Mouse (Mus musculus): ENCODE measurements around the gene Cdipt. TPM values are rescaled to one million over a fixed set of nuclear protein-coding genes. Genes with fewer than 3 reads are reported as not detected.

Cdipt gene
- polyA plus RNA-seq, 2 experiments: 84.8 to 123 TPM

- peaks cover 26% of the 10 kb centered on the region for H3K4me1 ChIP-seq (ENCODE audit: control insufficient read depth, insufficient read depth, low read length)
- H3K4me3 ChIP-seq (replicated peaks; ENCODE audit: low read length): peak overlapping the region; percentile 96
- ATAC-seq (ENCODE audit: low FRiP score, low read depth): no peak
- 65% methylated on average over 7 of the region's 8 CpGs for WGBS
- peak overlapping the region; percentile 68 for H3K4me2 ChIP-seq (replicated peaks; ENCODE audit: low read depth, low read length, severe bottlenecking)
- H3K9me3 ChIP-seq (ENCODE audit: control insufficient read depth, low read length): no peaks in the 10 kb centered on the region
- H3K36me3 ChIP-seq (ENCODE audit: control insufficient read depth, insufficient read depth, low read length): peaks cover 66% of the 10 kb centered on the region
- peak overlapping the region; percentile 88 for H3K27ac ChIP-seq (replicated peaks; ENCODE audit: low read depth, low read length)
- no peaks in the 10 kb centered on the region for H3K27me3 ChIP-seq (ENCODE audit: control insufficient read depth, insufficient read depth, low read length)
- no peak for TF ChIP-seq POLR2A (IDR thresholded peaks at IDR 0.05; ENCODE audit: borderline replicate concordance, extremely low read depth, insufficient read depth, insufficient read length)
- H3K9ac ChIP-seq (ENCODE audit: low read depth, low read length, severe bottlenecking): peak overlapping the region; percentile 53
- no peak for DNase-seq (ENCODE audit: low spot score)
Observed at GRCm38 (mm10) chr7:127027885-127028284, 52.2 kb downstream of the Cdipt start.

Other genes starting within 250 kb of the Cdipt start
- 134 and 151 TPM in 2 replicates for gene Mapk3, start 216.3 kb upstream of the Cdipt start, polyA plus RNA-seq (2012; rRNA removed)
- 51.0 and 52.4 TPM in 2 replicates for gene Mapk3, start 216.3 kb upstream of the Cdipt start, polyA plus RNA-seq (2014; fragmentation: Nextera tagmentation; extraction: Ambion mirVana)
- 13.6 and 15.0 TPM in 2 replicates for gene Gdpd3, start 209.6 kb upstream of the Cdipt start, polyA plus RNA-seq (2012; rRNA removed)
- 3.2 and 4.3 TPM in 2 replicates for gene Gdpd3, start 209.6 kb upstream of the Cdipt start, polyA plus RNA-seq (2014; fragmentation: Nextera tagmentation; extraction: Ambion mirVana)
- gene Ypel3, start 199.0 kb upstream of the Cdipt start, polyA plus RNA-seq (2012; rRNA removed): 144 and 202 TPM in 2 replicates
- gene Ypel3, start 199.0 kb upstream of the Cdipt start, polyA plus RNA-seq (2014; fragmentation: Nextera tagmentation; extraction: Ambion mirVana): 131 and 151 TPM in 2 replicates
- 2.0 and 2.7 TPM in 2 replicates for gene Tbx6, start 194.4 kb upstream of the Cdipt start, polyA plus RNA-seq (2012; rRNA removed)
- 0.29 and 0.41 TPM in 2 replicates for gene Tbx6, start 194.4 kb upstream of the Cdipt start, polyA plus RNA-seq (2014; fragmentation: Nextera tagmentation; extraction: Ambion mirVana)
- 238 and 252 TPM in 2 replicates for gene Ppp4c, start 183.4 kb upstream of the Cdipt start, polyA plus RNA-seq (2012; rRNA removed)
- gene Ppp4c, start 183.4 kb upstream of the Cdipt start, polyA plus RNA-seq (2014; fragmentation: Nextera tagmentation; extraction: Ambion mirVana): 268 and 269 TPM in 2 replicates
- gene Fam57b, start 178.2 kb upstream of the Cdipt start, polyA plus RNA-seq (2012; rRNA removed): 1.6 and 2.0 TPM in 2 replicates
- 0.21 and 0.44 TPM in 2 replicates for gene Fam57b, start 178.2 kb upstream of the Cdipt start, polyA plus RNA-seq (2014; fragmentation: Nextera tagmentation; extraction: Ambion mirVana)
- not detected in 2 replicates for gene 4930451I11Rik, start 144.3 kb upstream of the Cdipt start, polyA plus RNA-seq (2012; rRNA removed)
- not detected in 2 replicates for gene 4930451I11Rik, start 144.3 kb upstream of the Cdipt start, polyA plus RNA-seq (2014; fragmentation: Nextera tagmentation; extraction: Ambion mirVana)
- 1.3 and 2.8 TPM in 2 replicates for gene Doc2a, start 128.5 kb upstream of the Cdipt start, polyA plus RNA-seq (2012; rRNA removed)
- 0.76 and 0.92 TPM in 2 replicates for gene Doc2a, start 128.5 kb upstream of the Cdipt start, polyA plus RNA-seq (2014; fragmentation: Nextera tagmentation; extraction: Ambion mirVana)
- gene Hirip3, start 113.9 kb upstream of the Cdipt start, polyA plus RNA-seq (2012; rRNA removed): 55.1 and 120 TPM in 2 replicates
- 15.2 and 16.1 TPM in 2 replicates for gene Hirip3, start 113.9 kb upstream of the Cdipt start, polyA plus RNA-seq (2014; fragmentation: Nextera tagmentation; extraction: Ambion mirVana)
- 84.3 and 89.8 TPM in 2 replicates for gene Ino80e, start 113.5 kb upstream of the Cdipt start, polyA plus RNA-seq (2012; rRNA removed)
- 86.7 TPM in 2 replicates for gene Ino80e, start 113.5 kb upstream of the Cdipt start, polyA plus RNA-seq (2014; fragmentation: Nextera tagmentation; extraction: Ambion mirVana)
- gene Taok2, start 91.2 kb upstream of the Cdipt start, polyA plus RNA-seq (2012; rRNA removed): 106 and 121 TPM in 2 replicates
- gene Taok2, start 91.2 kb upstream of the Cdipt start, polyA plus RNA-seq (2014; fragmentation: Nextera tagmentation; extraction: Ambion mirVana): 28.5 and 37.1 TPM in 2 replicates
- gene Tmem219, start 53.0 kb upstream of the Cdipt start, polyA plus RNA-seq (2012; rRNA removed): 33.2 and 41.6 TPM in 2 replicates
- 31.0 and 33.8 TPM in 2 replicates for gene Tmem219, start 53.0 kb upstream of the Cdipt start, polyA plus RNA-seq (2014; fragmentation: Nextera tagmentation; extraction: Ambion mirVana)
- 21.4 and 24.4 TPM in 2 replicates for gene Kctd13, start 47.0 kb upstream of the Cdipt start, polyA plus RNA-seq (2012; rRNA removed)
- 14.2 and 16.6 TPM in 2 replicates for gene Kctd13, start 47.0 kb upstream of the Cdipt start, polyA plus RNA-seq (2014; fragmentation: Nextera tagmentation; extraction: Ambion mirVana)
- gene Asphd1, start 26.3 kb upstream of the Cdipt start, polyA plus RNA-seq (2012; rRNA removed): 0.26 and 1.4 TPM in 2 replicates
- gene Asphd1, start 26.3 kb upstream of the Cdipt start, polyA plus RNA-seq (2014; fragmentation: Nextera tagmentation; extraction: Ambion mirVana): 0.12 and 0.15 TPM in 2 replicates
- 2.5 and 3.2 TPM in 2 replicates for gene Sez6l2, start 25.4 kb upstream of the Cdipt start, polyA plus RNA-seq (2012; rRNA removed)
- 0.90 and 1.6 TPM in 2 replicates for gene Sez6l2, start 25.4 kb upstream of the Cdipt start, polyA plus RNA-seq (2014; fragmentation: Nextera tagmentation; extraction: Ambion mirVana)
- 1.5 and 1.9 TPM in 2 replicates for gene Cdiptos, start 184 bp downstream of the Cdipt start, polyA plus RNA-seq (2012; rRNA removed)
- 0.83 and 1.2 TPM in 2 replicates for gene Cdiptos, start 184 bp downstream of the Cdipt start, polyA plus RNA-seq (2014; fragmentation: Nextera tagmentation; extraction: Ambion mirVana)
- 7.9 and 8.0 TPM in 2 replicates for gene Mvp, start 38.7 kb downstream of the Cdipt start, polyA plus RNA-seq (2012; rRNA removed)
- gene Mvp, start 38.7 kb downstream of the Cdipt start, polyA plus RNA-seq (2014; fragmentation: Nextera tagmentation; extraction: Ambion mirVana): 7.3 and 7.9 TPM in 2 replicates
- gene Pagr1b, start 40.6 kb downstream of the Cdipt start, polyA plus RNA-seq (2012; rRNA removed): 3.2 and 4.3 TPM in 2 replicates
- 0.61 TPM in 1 of 2 replicates, not detected in the other for gene Pagr1b, start 40.6 kb downstream of the Cdipt start, polyA plus RNA-seq (2014; fragmentation: Nextera tagmentation; extraction: Ambion mirVana)
- gene Pagr1a, start 41.4 kb downstream of the Cdipt start, polyA plus RNA-seq (2012; rRNA removed): 27.0 and 31.9 TPM in 2 replicates
- gene Pagr1a, start 41.4 kb downstream of the Cdipt start, polyA plus RNA-seq (2014; fragmentation: Nextera tagmentation; extraction: Ambion mirVana): 47.6 and 63.6 TPM in 2 replicates
- gene Gm42742, start 45.2 kb downstream of the Cdipt start, polyA plus RNA-seq (2012; rRNA removed): 111 and 143 TPM in 2 replicates
- 26.8 and 37.7 TPM in 2 replicates for gene Gm42742, start 45.2 kb downstream of the Cdipt start, polyA plus RNA-seq (2014; fragmentation: Nextera tagmentation; extraction: Ambion mirVana)
- 74.6 and 130 TPM in 2 replicates for gene Prrt2, start 45.3 kb downstream of the Cdipt start, polyA plus RNA-seq (2012; rRNA removed)
- gene Prrt2, start 45.3 kb downstream of the Cdipt start, polyA plus RNA-seq (2014; fragmentation: Nextera tagmentation; extraction: Ambion mirVana): 21.2 and 21.3 TPM in 2 replicates
- 298 and 365 TPM in 2 replicates for gene Maz, start 51.1 kb downstream of the Cdipt start, polyA plus RNA-seq (2012; rRNA removed)
- gene Maz, start 51.1 kb downstream of the Cdipt start, polyA plus RNA-seq (2014; fragmentation: Nextera tagmentation; extraction: Ambion mirVana): 66.7 and 81.4 TPM in 2 replicates
- gene Kif22, start 66.6 kb downstream of the Cdipt start, polyA plus RNA-seq (2012; rRNA removed): 57.4 and 68.4 TPM in 2 replicates
- 87.2 and 92.8 TPM in 2 replicates for gene Kif22, start 66.6 kb downstream of the Cdipt start, polyA plus RNA-seq (2014; fragmentation: Nextera tagmentation; extraction: Ambion mirVana)
- 0.45 TPM in 1 of 2 replicates, not detected in the other for gene Zg16, start 111.4 kb downstream of the Cdipt start, polyA plus RNA-seq (2012; rRNA removed)
- not detected in 2 replicates for gene Zg16, start 111.4 kb downstream of the Cdipt start, polyA plus RNA-seq (2014; fragmentation: Nextera tagmentation; extraction: Ambion mirVana)
- 5.6 and 7.1 TPM in 2 replicates for gene AI467606, start 115.4 kb downstream of the Cdipt start, polyA plus RNA-seq (2012; rRNA removed)
- 4.9 and 5.3 TPM in 2 replicates for gene AI467606, start 115.4 kb downstream of the Cdipt start, polyA plus RNA-seq (2014; fragmentation: Nextera tagmentation; extraction: Ambion mirVana)
- 6.0 and 6.5 TPM in 2 replicates for gene Qprt, start 146.3 kb downstream of the Cdipt start, polyA plus RNA-seq (2012; rRNA removed)
- gene Qprt, start 146.3 kb downstream of the Cdipt start, polyA plus RNA-seq (2014; fragmentation: Nextera tagmentation; extraction: Ambion mirVana): 3.9 and 4.3 TPM in 2 replicates
- 0.73 and 0.87 TPM in 2 replicates for gene Spn, start 161.9 kb downstream of the Cdipt start, polyA plus RNA-seq (2012; rRNA removed)
- 0.37 and 0.44 TPM in 2 replicates for gene Spn, start 161.9 kb downstream of the Cdipt start, polyA plus RNA-seq (2014; fragmentation: Nextera tagmentation; extraction: Ambion mirVana)
- 84.2 and 110 TPM in 2 replicates for gene Cd2bp2, start 220.1 kb downstream of the Cdipt start, polyA plus RNA-seq (2012; rRNA removed)
- gene Cd2bp2, start 220.1 kb downstream of the Cdipt start, polyA plus RNA-seq (2014; fragmentation: Nextera tagmentation; extraction: Ambion mirVana): 54.2 and 61.0 TPM in 2 replicates
- 40.8 and 46.8 TPM in 2 replicates for gene Tbc1d10b, start 232.6 kb downstream of the Cdipt start, polyA plus RNA-seq (2012; rRNA removed)
- 27.1 and 29.3 TPM in 2 replicates for gene Tbc1d10b, start 232.6 kb downstream of the Cdipt start, polyA plus RNA-seq (2014; fragmentation: Nextera tagmentation; extraction: Ambion mirVana)
- 555 and 1,104 TPM in 2 replicates for gene Mylpf, start 233.0 kb downstream of the Cdipt start, polyA plus RNA-seq (2012; rRNA removed)
- gene Mylpf, start 233.0 kb downstream of the Cdipt start, polyA plus RNA-seq (2014; fragmentation: Nextera tagmentation; extraction: Ambion mirVana): 413 and 609 TPM in 2 replicates